Mouse (Mus musculus): ENCODE data around the gene Pcmtd2. TPM values are rescaled to one million over a fixed set of nuclear protein-coding genes. Genes with fewer than 3 reads are reported as not detected.

The Pcmtd2 gene
- total and polyA plus RNA-seq, 2 experiments from 2014 or later: 18.3 to 28.9 TPM

DNA sequence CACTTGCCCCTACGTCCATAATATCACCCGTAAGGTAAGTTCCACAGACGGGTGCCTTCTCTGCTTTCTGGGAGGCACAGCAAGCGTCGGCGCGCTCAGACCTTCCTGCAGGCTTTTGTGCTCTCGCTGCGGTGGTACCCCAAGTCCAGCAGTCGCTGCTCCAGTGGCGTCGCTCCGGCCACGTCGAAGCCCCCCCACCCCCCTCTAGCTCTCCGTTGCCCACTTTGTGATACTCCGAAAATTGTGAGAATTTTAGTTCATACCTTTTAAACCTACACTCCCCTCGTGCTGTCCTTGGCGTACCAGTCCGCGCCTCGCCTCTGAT, 26.8 kb downstream of the Pcmtd2 start:
- Histone ChIP-seq H3K4me1 (ENCODE audit: control insufficient read depth, insufficient read depth) (peaks cover 10% of the 10 kb centered on the region; the same call in 1 of the 2 replicates), H3K4me3 (ENCODE audit: low read depth, low read length) (peak overlapping the region; percentile 64), H3K9me3 (replicated peaks; ENCODE audit: control insufficient read depth, low read length) (no peaks in the 10 kb centered on the region), H3K36me3 (replicated peaks; ENCODE audit: control insufficient read depth, insufficient read depth, low read length) (peaks cover 12% of the 10 kb centered on the region), H3K27me3 (ENCODE audit: control insufficient read depth, insufficient read depth, low read length) (no peaks in the 10 kb centered on the region), H3K4me2 (ENCODE audit: low read depth, low read length) (peak overlapping the region; percentile 85), H3K9ac (replicated peaks; ENCODE audit: low read depth, low read length) (peak overlapping the region; percentile 69), H3K27ac (ENCODE audit: low read depth) (peak overlapping the region; percentile 41)
- under 1% methylated on average over 22 of the region's 22 CpGs for WGBS
- DNase-seq (ENCODE audit: low spot score): no peak
- ATAC-seq (ENCODE audit: insufficient read depth, low read depth): no peak; the same call in 1 of the 2 replicates
- TF ChIP-seq EP300 (IDR thresholded peaks at IDR 0.05; ENCODE audit: low read depth) (no peak), CTCF (IDR thresholded peaks at IDR 0.05; ENCODE audit: low read depth) (no peak)

DNA sequence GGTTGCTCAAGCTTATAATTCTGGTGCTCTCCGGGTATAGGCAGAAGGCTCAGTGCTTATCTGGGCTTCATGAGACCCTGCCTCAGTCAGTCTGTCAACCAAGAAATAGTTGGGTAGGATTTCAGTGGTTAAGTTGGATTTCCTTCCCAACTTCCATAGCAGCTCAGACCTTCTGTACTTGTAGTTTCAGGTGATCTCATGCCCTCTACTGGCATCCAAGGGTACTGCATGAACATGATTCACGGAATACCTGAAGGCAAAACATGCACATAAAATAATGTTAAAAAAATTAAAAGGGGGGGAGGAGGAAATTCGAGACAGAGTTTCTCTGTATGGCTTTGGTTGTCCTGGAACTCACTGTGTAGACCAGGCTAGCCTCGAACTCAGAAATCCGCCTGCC, 29.3 kb downstream of the Pcmtd2 start:
- H3K36me3 ChIP-seq (replicated peaks; ENCODE audit: control insufficient read depth, insufficient read depth, low read length): peaks cover 16% of the 10 kb centered on the region
- TF ChIP-seq EP300 (IDR thresholded peaks at IDR 0.05; ENCODE audit: low read depth) (no peak), CTCF (IDR thresholded peaks at IDR 0.05; ENCODE audit: low read depth) (peak; percentile 86)
- H3K27me3 ChIP-seq (ENCODE audit: control insufficient read depth, insufficient read depth, low read length): no peaks in the 10 kb centered on the region
- WGBS: 49% methylated on average over 5 of the region's 5 CpGs
- no peaks in the 10 kb centered on the region for H3K9me3 ChIP-seq (replicated peaks; ENCODE audit: control insufficient read depth, low read length)
- no peak overlapping the region for H3K4me2 ChIP-seq (ENCODE audit: low read depth, low read length)
- no peak overlapping the region for H3K4me3 ChIP-seq (ENCODE audit: low read depth, low read length)
- peaks cover 10% of the 10 kb centered on the region; the same call in 1 of the 2 replicates for H3K4me1 ChIP-seq (ENCODE audit: control insufficient read depth, insufficient read depth)
- H3K9ac ChIP-seq (replicated peaks; ENCODE audit: low read depth, low read length): no peak overlapping the region
- ATAC-seq (ENCODE audit: insufficient read depth, low read depth) (no peak), DNase-seq (ENCODE audit: low spot score) (peak; percentile 54)
- no peak overlapping the region for H3K27ac ChIP-seq (ENCODE audit: low read depth)

DNA sequence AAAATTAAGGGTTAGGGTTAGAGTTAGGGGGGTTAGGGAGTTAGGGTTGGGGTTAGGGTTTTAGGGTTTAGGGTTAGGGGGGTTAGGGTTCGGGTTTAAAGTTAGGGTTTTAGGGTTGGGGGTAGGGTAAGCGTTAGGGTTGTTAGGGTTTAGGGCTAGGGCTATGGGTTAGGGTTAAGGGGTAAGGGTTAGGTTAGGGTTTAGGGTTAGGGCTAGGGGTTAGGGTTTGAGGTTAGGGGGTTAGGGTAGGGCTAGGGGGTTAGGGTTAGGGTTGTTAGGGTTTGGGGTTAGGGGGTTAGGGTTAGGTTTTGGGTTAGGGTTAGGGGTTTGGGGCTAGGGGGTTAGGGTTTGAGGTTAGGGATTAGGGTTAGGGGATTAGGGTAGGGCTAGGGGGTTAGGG, 33.4 kb downstream of the Pcmtd2 start:
- no peaks in the 10 kb centered on the region for H3K4me1 ChIP-seq (ENCODE audit: control insufficient read depth, insufficient read depth)
- WGBS: 92% methylated on average over 2 of the region's 2 CpGs
- no peaks in the 10 kb centered on the region for H3K9me3 ChIP-seq (replicated peaks; ENCODE audit: control insufficient read depth, low read length)
- H3K36me3 ChIP-seq (replicated peaks; ENCODE audit: control insufficient read depth, insufficient read depth, low read length): peaks cover 16% of the 10 kb centered on the region
- ATAC-seq (ENCODE audit: insufficient read depth, low read depth): no peak
- TF ChIP-seq EP300 (IDR thresholded peaks at IDR 0.05; ENCODE audit: low read depth) (no peak), CTCF (IDR thresholded peaks at IDR 0.05; ENCODE audit: low read depth) (no peak)
- no peak overlapping the region for H3K9ac ChIP-seq (replicated peaks; ENCODE audit: low read depth, low read length)
- no peaks in the 10 kb centered on the region for H3K27me3 ChIP-seq (ENCODE audit: control insufficient read depth, insufficient read depth, low read length)
- H3K27ac ChIP-seq (ENCODE audit: low read depth): no peak overlapping the region
- no peak for DNase-seq (ENCODE audit: low spot score)
- H3K4me3 ChIP-seq (ENCODE audit: low read depth, low read length): no peak overlapping the region
- no peak overlapping the region for H3K4me2 ChIP-seq (ENCODE audit: low read depth, low read length)

DNA sequence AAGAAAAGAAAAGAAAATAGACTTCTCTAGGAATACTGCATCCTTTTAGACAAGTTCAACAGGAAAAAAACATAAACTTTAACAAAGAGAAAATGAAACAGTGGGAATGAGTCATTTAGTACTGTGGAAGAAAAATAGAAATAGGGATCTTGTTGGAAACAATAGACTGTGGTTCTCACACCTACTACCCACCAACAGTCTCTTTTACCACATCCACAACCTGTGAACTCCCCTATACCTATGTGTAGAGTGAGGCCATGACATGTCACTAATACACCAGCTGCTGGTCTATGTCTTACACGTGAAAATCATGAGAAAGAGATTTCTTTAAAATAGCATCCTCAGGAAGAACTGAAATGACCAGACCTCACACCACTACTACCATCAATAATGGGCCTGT, 41.2 kb downstream of the Pcmtd2 start:
- WGBS: 85% methylated on average over 1 of the region's 1 CpGs
- Histone ChIP-seq H3K36me3 (replicated peaks; ENCODE audit: control insufficient read depth, insufficient read depth, low read length) (0 out of 2 replicates have a peak, but pooled peaks cover 4% of the 10 kb centered on the region), H3K9ac (replicated peaks; ENCODE audit: low read depth, low read length) (no peak overlapping the region), H3K27me3 (ENCODE audit: control insufficient read depth, insufficient read depth, low read length) (no peaks in the 10 kb centered on the region), H3K4me3 (ENCODE audit: low read depth, low read length) (no peak overlapping the region), H3K4me2 (ENCODE audit: low read depth, low read length) (no peak overlapping the region), H3K9me3 (replicated peaks; ENCODE audit: control insufficient read depth, low read length) (no peaks in the 10 kb centered on the region), H3K4me1 (ENCODE audit: control insufficient read depth, insufficient read depth) (no peaks in the 10 kb centered on the region), H3K27ac (ENCODE audit: low read depth) (no peak overlapping the region)
- TF ChIP-seq CTCF (IDR thresholded peaks at IDR 0.05; ENCODE audit: low read depth) (no peak), EP300 (IDR thresholded peaks at IDR 0.05; ENCODE audit: low read depth) (no peak)
- DNase-seq (ENCODE audit: low spot score): no peak
- ATAC-seq (ENCODE audit: insufficient read depth, low read depth): no peak

DNA sequence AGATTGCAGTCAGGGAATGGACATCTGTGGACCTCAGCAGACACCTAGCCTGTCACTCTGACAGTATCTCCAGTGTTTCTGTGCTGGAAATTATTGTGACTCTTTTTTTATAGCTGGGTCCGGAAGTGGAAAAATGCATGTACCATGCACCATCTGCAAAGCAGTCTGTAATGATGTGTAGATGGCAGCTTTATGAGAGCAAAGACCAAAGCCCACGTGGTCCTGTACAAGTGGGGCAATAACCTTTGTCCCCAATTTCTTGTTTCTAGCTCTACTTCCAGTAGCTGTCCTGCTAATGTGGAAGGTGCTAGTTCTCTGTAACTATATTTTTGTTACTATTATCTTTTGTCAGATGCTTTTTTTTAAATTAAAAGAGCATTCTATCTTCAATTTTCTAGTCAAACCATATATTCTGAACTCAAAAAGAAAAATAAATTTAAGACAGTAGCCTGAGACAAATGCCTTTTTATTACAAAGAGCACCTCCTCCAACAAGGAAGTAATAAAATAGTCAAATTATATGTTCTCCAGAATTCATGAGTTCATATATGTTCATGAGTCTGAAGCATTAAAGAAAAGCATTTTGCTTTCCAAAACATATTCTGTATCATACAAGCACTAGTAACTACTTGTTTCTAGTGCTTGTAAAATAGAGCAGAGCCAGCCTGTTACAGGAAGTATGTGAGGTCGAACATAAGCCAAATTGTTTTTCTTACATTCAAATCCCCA, 45.5 kb downstream of the Pcmtd2 start:
- TF ChIP-seq EP300 (IDR thresholded peaks at IDR 0.05; ENCODE audit: low read depth): no peak
- no peak for TF ChIP-seq CTCF (IDR thresholded peaks at IDR 0.05; ENCODE audit: low read depth)
- no peak overlapping the region for H3K9ac ChIP-seq (replicated peaks; ENCODE audit: low read depth, low read length)
- ATAC-seq (ENCODE audit: insufficient read depth, low read depth) (no peak), DNase-seq (ENCODE audit: low spot score) (no peak)
- no peaks in the 10 kb centered on the region for H3K27me3 ChIP-seq (ENCODE audit: control insufficient read depth, insufficient read depth, low read length)
- H3K4me1 ChIP-seq (ENCODE audit: control insufficient read depth, insufficient read depth): no peaks in the 10 kb centered on the region
- H3K4me2 ChIP-seq (ENCODE audit: low read depth, low read length): no peak overlapping the region
- H3K36me3 ChIP-seq (replicated peaks; ENCODE audit: control insufficient read depth, insufficient read depth, low read length): no peaks in the 10 kb centered on the region
- WGBS: 76% methylated on average over 3 of the region's 3 CpGs
- no peaks in the 10 kb centered on the region for H3K9me3 ChIP-seq (replicated peaks; ENCODE audit: control insufficient read depth, low read length)
- no peak overlapping the region for H3K4me3 ChIP-seq (ENCODE audit: low read depth, low read length)
- H3K27ac ChIP-seq (ENCODE audit: low read depth): no peak overlapping the region

Other genes starting within 250 kb of the Pcmtd2 start
- gene Prpf6, start 246.0 kb upstream of the Pcmtd2 start, total RNA-seq (2014; rRNA removed; ENCODE audit: low replicate concordance): 18.5 and 23.4 TPM in 2 replicates
- 30.7 and 31.8 TPM in 2 replicates for gene Prpf6, start 246.0 kb upstream of the Pcmtd2 start, polyA plus RNA-seq (2015; fragmentation: Nextera tagmentation; extraction: Ambion mirVana)
- gene Zfp512b, start 245.1 kb upstream of the Pcmtd2 start, total RNA-seq (2014; rRNA removed; ENCODE audit: low replicate concordance): 14.5 and 17.6 TPM in 2 replicates
- 13.3 and 16.2 TPM in 2 replicates for gene Zfp512b, start 245.1 kb upstream of the Pcmtd2 start, polyA plus RNA-seq (2015; fragmentation: Nextera tagmentation; extraction: Ambion mirVana)
- gene Samd10, start 238.6 kb upstream of the Pcmtd2 start, total RNA-seq (2014; rRNA removed; ENCODE audit: low replicate concordance): 3.6 and 8.0 TPM in 2 replicates
- gene Samd10, start 238.6 kb upstream of the Pcmtd2 start, polyA plus RNA-seq (2015; fragmentation: Nextera tagmentation; extraction: Ambion mirVana): 6.9 and 7.7 TPM in 2 replicates
- gene Gm29797, start 180.8 kb upstream of the Pcmtd2 start, total RNA-seq (2014; rRNA removed; ENCODE audit: low replicate concordance): not detected in 2 replicates
- not detected in 2 replicates for gene Gm29797, start 180.8 kb upstream of the Pcmtd2 start, polyA plus RNA-seq (2015; fragmentation: Nextera tagmentation; extraction: Ambion mirVana)
- gene Sox18, start 166.2 kb upstream of the Pcmtd2 start, total RNA-seq (2014; rRNA removed; ENCODE audit: low replicate concordance): 31.8 and 69.4 TPM in 2 replicates
- gene Sox18, start 166.2 kb upstream of the Pcmtd2 start, polyA plus RNA-seq (2015; fragmentation: Nextera tagmentation; extraction: Ambion mirVana): 53.1 and 54.5 TPM in 2 replicates
- 19.6 and 21.9 TPM in 2 replicates for gene Tcea2, start 157.5 kb upstream of the Pcmtd2 start, total RNA-seq (2014; rRNA removed; ENCODE audit: low replicate concordance)
- gene Tcea2, start 157.5 kb upstream of the Pcmtd2 start, polyA plus RNA-seq (2015; fragmentation: Nextera tagmentation; extraction: Ambion mirVana): 15.2 and 16.2 TPM in 2 replicates
- 12.4 and 72.1 TPM in 2 replicates for gene Rgs19, start 143.9 kb upstream of the Pcmtd2 start, total RNA-seq (2014; rRNA removed; ENCODE audit: low replicate concordance)
- gene Rgs19, start 143.9 kb upstream of the Pcmtd2 start, polyA plus RNA-seq (2015; fragmentation: Nextera tagmentation; extraction: Ambion mirVana): 13.2 and 16.4 TPM in 2 replicates
- not detected in 2 replicates for gene Lkaaear1, start 139.4 kb upstream of the Pcmtd2 start, total RNA-seq (2014; rRNA removed; ENCODE audit: low replicate concordance)
- gene Lkaaear1, start 139.4 kb upstream of the Pcmtd2 start, polyA plus RNA-seq (2015; fragmentation: Nextera tagmentation; extraction: Ambion mirVana): not detected in 2 replicates
- 0.77 and 8.1 TPM in 2 replicates for gene Oprl1, start 122.8 kb upstream of the Pcmtd2 start, total RNA-seq (2014; rRNA removed; ENCODE audit: low replicate concordance)
- gene Oprl1, start 122.8 kb upstream of the Pcmtd2 start, polyA plus RNA-seq (2015; fragmentation: Nextera tagmentation; extraction: Ambion mirVana): 0.19 and 0.36 TPM in 2 replicates
- gene Myt1, start 74.5 kb upstream of the Pcmtd2 start, total RNA-seq (2014; rRNA removed; ENCODE audit: low replicate concordance): not detected in 2 replicates
- gene Myt1, start 74.5 kb upstream of the Pcmtd2 start, polyA plus RNA-seq (2015; fragmentation: Nextera tagmentation; extraction: Ambion mirVana): not detected in 2 replicates
- gene Polr3k, start 26.5 kb downstream of the Pcmtd2 start, total RNA-seq (2014; rRNA removed; ENCODE audit: low replicate concordance): 9.3 and 15.3 TPM in 2 replicates
- 25.4 and 28.6 TPM in 2 replicates for gene Polr3k, start 26.5 kb downstream of the Pcmtd2 start, polyA plus RNA-seq (2015; fragmentation: Nextera tagmentation; extraction: Ambion mirVana)
- gene Gm14496, start 153.3 kb downstream of the Pcmtd2 start, total RNA-seq (2014; rRNA removed; ENCODE audit: low replicate concordance): not detected in 2 replicates
- gene Gm14496, start 153.3 kb downstream of the Pcmtd2 start, polyA plus RNA-seq (2015; fragmentation: Nextera tagmentation; extraction: Ambion mirVana): not detected in 2 replicates

Measured in heart, postnatal 0 days (tissue).